Mouse (Mus musculus): ENCODE measurements around the gene 1600012H06Rik. TPM values are rescaled to one million over a fixed set of nuclear protein-coding genes. Genes with fewer than 3 reads are reported as not detected.
A peak's percentile ranks its signal among the peaks of the same experiment; 100 is the strongest.
"Not testable (repeated sequence)": the region's sequence is repeated elsewhere in the genome, so short reads cannot be mapped to it uniquely, and the experiment has no call there.

The 1600012H06Rik gene
- polyA plus RNA-seq, 1 experiment from 2014 or later: 48.2 TPM

DNA sequence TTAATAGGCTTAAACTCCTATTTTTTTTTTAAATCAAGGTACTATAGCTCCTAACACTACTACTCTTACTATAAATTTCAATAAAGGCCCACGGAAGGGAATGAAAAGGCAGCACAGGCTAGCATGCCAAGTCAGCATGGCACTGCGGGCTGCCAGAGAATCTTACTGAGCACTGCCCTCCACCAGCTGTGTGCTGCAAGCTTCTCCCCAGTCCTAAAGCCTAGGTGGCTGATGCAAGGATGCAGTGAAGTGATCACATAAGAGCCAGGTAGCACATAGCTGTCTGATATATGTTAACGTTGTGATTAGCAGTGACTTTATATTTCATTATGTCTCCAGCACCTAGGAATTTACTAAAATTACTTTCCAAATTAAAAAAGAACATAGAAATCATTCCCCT, 17.0 kb downstream of the 1600012H06Rik start:
- 22% methylated on average over 3 of the region's 3 CpGs for WGBS
- Histone ChIP-seq H3K4me2 (ENCODE audit: low read depth, low read length) (peak overlapping the region; percentile 62), H3K4me1 (ENCODE audit: control insufficient read depth, insufficient read depth, low read length) (peaks cover 3% of the 10 kb centered on the region), H3K27me3 (ENCODE audit: control insufficient read depth, insufficient read depth, low read length) (no peaks in the 10 kb centered on the region), H3K9ac (ENCODE audit: low read length) (peak overlapping the region; percentile 65), H3K4me3 (replicated peaks; ENCODE audit: low read length) (peak overlapping the region; percentile 39), H3K9me3 (replicated peaks; ENCODE audit: control insufficient read depth, low read length) (no peaks in the 10 kb centered on the region), H3K36me3 (ENCODE audit: control insufficient read depth, insufficient read depth, low read length) (no peaks in the 10 kb centered on the region), H3K27ac (ENCODE audit: low read length) (no peak overlapping the region)
- ATAC-seq (ENCODE audit: insufficient read depth, low FRiP score): no peak

- H3K4me2 ChIP-seq (ENCODE audit: low read depth, low read length): peak overlapping the region; percentile 80
- ATAC-seq (ENCODE audit: insufficient read depth, low FRiP score): peak; percentile 3; the same call in 1 of the 2 replicates
- WGBS: 0% methylated on average over 18 of the region's 23 CpGs
- H3K27ac ChIP-seq (ENCODE audit: low read length): no peak overlapping the region
- no peaks in the 10 kb centered on the region for H3K36me3 ChIP-seq (ENCODE audit: control insufficient read depth, insufficient read depth, low read length)
- peak overlapping the region; percentile 78 for H3K4me3 ChIP-seq (replicated peaks; ENCODE audit: low read length)
- no peaks in the 10 kb centered on the region for H3K27me3 ChIP-seq (ENCODE audit: control insufficient read depth, insufficient read depth, low read length)
- H3K4me1 ChIP-seq (ENCODE audit: control insufficient read depth, insufficient read depth, low read length): peaks cover 3% of the 10 kb centered on the region
- H3K9ac ChIP-seq (ENCODE audit: low read length): peak overlapping the region; percentile 84
- no peaks in the 10 kb centered on the region for H3K9me3 ChIP-seq (replicated peaks; ENCODE audit: control insufficient read depth, low read length)
Observed at GRCm38 (mm10) chr17:14960520-14960919, 17.5 kb downstream of the 1600012H06Rik start.

- H3K4me1 ChIP-seq (ENCODE audit: control insufficient read depth, insufficient read depth, low read length); H3K36me3 ChIP-seq (ENCODE audit: control insufficient read depth, insufficient read depth, low read length); H3K27me3 ChIP-seq (ENCODE audit: control insufficient read depth, insufficient read depth, low read length); H3K9me3 ChIP-seq (replicated peaks; ENCODE audit: control insufficient read depth, low read length): not testable (repeated sequence)
- Histone ChIP-seq H3K4me2 (ENCODE audit: low read depth, low read length) (peak within 1 kb of the TSS; percentile 80), H3K9ac (ENCODE audit: low read length) (peak within 1 kb of the TSS; percentile 84), H3K4me3 (replicated peaks; ENCODE audit: low read length) (peak within 1 kb of the TSS; percentile 78), H3K27ac (ENCODE audit: low read length) (peak within 1 kb of the TSS; percentile 62; the same call in 1 of the 2 replicates)
- under 1% methylated on average over 45 of the region's 100 CpGs for WGBS
- ATAC-seq (ENCODE audit: insufficient read depth, low FRiP score): peak; percentile 83
Observed at GRCm38 (mm10) chr17:14960951-14961556, 18.1 kb downstream of the 1600012H06Rik start, which contains the start of gene Phf10. Gene Phf10 (minus strand): TSS chr17:14961273.

DNA sequence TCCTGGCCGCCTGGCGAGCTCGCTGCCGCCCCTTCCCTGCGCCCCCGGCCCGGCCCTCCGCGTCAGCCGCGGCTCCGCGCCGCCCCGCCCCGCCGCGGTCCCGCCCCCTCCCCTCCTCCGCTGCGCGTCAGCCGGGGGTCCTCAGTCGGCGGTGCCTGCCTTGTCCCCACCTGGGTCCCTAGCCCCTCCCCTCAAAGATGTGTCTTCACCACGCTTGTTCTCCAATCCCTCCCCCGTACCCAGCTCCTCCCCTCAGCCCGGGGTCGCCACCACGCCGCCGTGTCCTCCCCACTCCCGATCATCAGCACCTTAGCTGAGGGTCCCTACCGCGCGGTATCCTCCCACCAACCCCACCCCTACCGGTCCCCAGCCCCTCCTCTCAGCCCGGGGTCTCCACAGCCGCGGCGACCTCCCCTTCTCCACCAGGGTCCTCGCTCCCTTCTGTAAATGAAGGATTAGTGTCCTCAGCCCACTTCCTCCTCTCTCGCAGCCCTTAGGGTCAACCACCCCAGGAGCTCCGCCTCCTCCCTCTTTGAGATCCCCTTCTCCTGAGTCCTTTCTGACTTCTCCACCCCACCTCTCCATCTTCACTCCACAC, 18.7 kb downstream of the 1600012H06Rik start:
- not testable (repeated sequence) for H3K9me3 ChIP-seq (replicated peaks; ENCODE audit: control insufficient read depth, low read length); H3K4me2 ChIP-seq (ENCODE audit: low read depth, low read length); H3K36me3 ChIP-seq (ENCODE audit: control insufficient read depth, insufficient read depth, low read length); H3K4me1 ChIP-seq (ENCODE audit: control insufficient read depth, insufficient read depth, low read length); H3K9ac ChIP-seq (ENCODE audit: low read length); H3K27ac ChIP-seq (ENCODE audit: low read length); H3K27me3 ChIP-seq (ENCODE audit: control insufficient read depth, insufficient read depth, low read length); H3K4me3 ChIP-seq (replicated peaks; ENCODE audit: low read length)
- WGBS: no CpG with 5 or more reads among the region's 44 CpGs
- peak; percentile 91 for ATAC-seq (ENCODE audit: insufficient read depth, low FRiP score)

DNA sequence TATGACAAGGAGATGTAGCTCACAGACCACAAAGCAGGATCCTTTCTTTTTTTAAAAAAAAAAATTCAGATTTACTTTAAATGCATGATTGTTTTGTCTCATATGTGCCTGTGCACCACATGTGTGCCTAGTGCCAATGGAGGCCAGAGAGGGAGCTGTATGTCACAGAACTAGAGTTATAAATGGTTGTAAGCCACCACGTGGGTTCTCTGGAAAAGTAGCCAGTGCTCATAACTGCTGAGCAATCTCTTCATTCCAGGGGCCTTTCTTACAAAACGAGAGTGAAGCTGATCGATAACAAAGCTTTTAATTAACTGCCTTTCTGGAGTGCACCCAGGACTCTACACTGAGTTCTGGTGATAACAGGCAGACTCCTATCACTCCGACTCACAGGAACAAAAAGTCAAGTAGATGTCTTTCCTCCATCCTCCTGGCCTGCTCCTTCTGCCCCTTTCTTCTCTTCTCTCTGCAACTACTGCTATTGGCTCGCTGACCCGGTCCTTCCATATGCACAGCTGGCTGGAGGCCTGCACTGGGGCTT, 25.5 kb downstream of the 1600012H06Rik start:
- WGBS: no CpG with 5 or more reads among the region's 6 CpGs
- ATAC-seq (ENCODE audit: insufficient read depth, low FRiP score); H3K27ac ChIP-seq (ENCODE audit: low read length); H3K9me3 ChIP-seq (replicated peaks; ENCODE audit: control insufficient read depth, low read length); H3K9ac ChIP-seq (ENCODE audit: low read length); H3K4me2 ChIP-seq (ENCODE audit: low read depth, low read length); H3K4me3 ChIP-seq (replicated peaks; ENCODE audit: low read length); H3K4me1 ChIP-seq (ENCODE audit: control insufficient read depth, insufficient read depth, low read length); H3K27me3 ChIP-seq (ENCODE audit: control insufficient read depth, insufficient read depth, low read length); H3K36me3 ChIP-seq (ENCODE audit: control insufficient read depth, insufficient read depth, low read length): not testable (repeated sequence)

GRCm38 (mm10) chr17:14977718-14978361, 34.9 kb downstream of the 1600012H06Rik start:
- H3K4me1 ChIP-seq (ENCODE audit: control insufficient read depth, insufficient read depth, low read length); H3K27me3 ChIP-seq (ENCODE audit: control insufficient read depth, insufficient read depth, low read length); H3K9ac ChIP-seq (ENCODE audit: low read length); H3K9me3 ChIP-seq (replicated peaks; ENCODE audit: control insufficient read depth, low read length); H3K27ac ChIP-seq (ENCODE audit: low read length); H3K4me3 ChIP-seq (replicated peaks; ENCODE audit: low read length); H3K36me3 ChIP-seq (ENCODE audit: control insufficient read depth, insufficient read depth, low read length); ATAC-seq (ENCODE audit: insufficient read depth, low FRiP score): not testable (repeated sequence)
- peak overlapping the region; percentile 31; the same call in 1 of the 2 replicates for H3K4me2 ChIP-seq (ENCODE audit: low read depth, low read length)
- whole genome bisulfite sequencing: under 1% methylated on average over 4 of the region's 7 CpGs

DNA sequence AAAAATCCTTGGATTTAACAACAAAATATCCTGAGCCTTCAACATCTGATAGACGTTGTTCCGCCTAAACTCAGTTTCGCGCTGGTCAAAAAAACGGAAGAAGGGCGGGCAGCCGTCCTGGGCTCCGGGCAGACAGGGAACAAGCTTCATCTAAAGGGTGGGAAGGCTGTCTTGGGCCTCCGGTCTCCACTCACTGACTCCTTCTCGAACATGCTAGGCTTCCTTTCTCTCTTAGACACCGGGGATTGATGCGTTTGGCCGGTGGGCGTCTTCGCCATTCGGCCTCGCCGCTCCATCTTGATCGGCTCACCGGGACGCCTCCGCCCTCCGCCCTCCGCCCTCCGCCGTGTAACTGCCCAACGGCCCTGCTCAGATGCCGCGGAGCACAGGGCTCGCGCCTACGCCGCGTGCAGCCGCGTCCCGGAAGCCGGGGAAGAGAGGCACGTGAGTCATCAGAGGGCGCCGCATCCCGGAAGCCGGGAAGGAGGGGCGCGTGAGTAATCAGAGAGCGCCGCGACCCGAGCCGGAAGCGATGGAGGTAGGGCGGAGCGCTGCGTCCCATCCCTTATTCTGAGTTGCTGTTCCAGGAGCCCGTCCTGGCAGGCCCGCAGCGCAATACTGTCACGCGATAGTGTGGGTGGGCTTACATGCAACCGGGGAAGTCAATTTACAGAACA, 35.5 kb downstream of the 1600012H06Rik start, which contains the start of the genes 9030025P20Rik and Gm3417:
Gene 9030025P20Rik (plus strand): TSS at position 107 of the 677 bp plus-strand sequence.
Gene Gm3417 (minus strand): TSS at position 429 of the 677 bp plus-strand sequence.
- H3K9ac ChIP-seq (ENCODE audit: low read length); H3K4me3 ChIP-seq (replicated peaks; ENCODE audit: low read length); H3K4me1 ChIP-seq (ENCODE audit: control insufficient read depth, insufficient read depth, low read length); H3K36me3 ChIP-seq (ENCODE audit: control insufficient read depth, insufficient read depth, low read length); H3K27me3 ChIP-seq (ENCODE audit: control insufficient read depth, insufficient read depth, low read length); H3K9me3 ChIP-seq (replicated peaks; ENCODE audit: control insufficient read depth, low read length); H3K27ac ChIP-seq (ENCODE audit: low read length): not testable (repeated sequence)
- no CpG with 5 or more reads among the region's 60 CpGs for WGBS
- peak; percentile 99 for ATAC-seq (ENCODE audit: insufficient read depth, low FRiP score)
- peak within 1 kb of the TSS; percentile 31; the same call in 1 of the 2 replicates for H3K4me2 ChIP-seq (ENCODE audit: low read depth, low read length)

DNA sequence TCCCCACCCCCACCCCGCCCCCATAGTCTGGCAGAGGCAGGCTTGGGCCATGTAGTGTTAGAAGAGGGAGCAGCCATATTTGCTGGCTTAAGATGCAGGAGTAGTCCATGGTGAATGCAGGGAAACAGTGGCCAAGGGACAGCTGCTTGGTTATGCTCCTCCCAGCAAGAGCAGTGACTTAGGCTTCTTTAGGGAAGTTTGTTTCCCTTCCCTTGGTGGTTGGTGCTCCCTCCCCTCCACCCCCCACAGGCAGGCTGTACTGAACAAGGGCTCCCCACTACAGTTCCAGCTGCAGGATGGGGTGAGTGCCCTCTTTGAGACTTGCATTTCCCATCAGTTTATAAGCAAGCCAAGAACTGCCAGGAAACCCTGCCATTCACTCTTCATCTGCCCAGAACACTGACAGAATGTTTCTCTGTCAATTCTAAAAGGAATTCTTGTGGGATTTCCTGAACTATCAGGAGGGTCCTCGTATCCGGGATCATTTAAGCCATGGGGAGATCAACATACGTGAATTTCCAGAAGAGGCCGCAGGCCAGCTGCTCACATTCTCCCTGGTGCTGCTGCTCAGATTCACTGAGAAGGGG, 47.2 kb downstream of the 1600012H06Rik start:
- 79% methylated on average over 4 of the region's 5 CpGs for WGBS
- ATAC-seq (ENCODE audit: insufficient read depth, low FRiP score): not testable (repeated sequence)

More for the DNA sequence above, 47.2 kb downstream of the 1600012H06Rik start:
- not testable (repeated sequence) for H3K27me3 ChIP-seq (ENCODE audit: control insufficient read depth, insufficient read depth, low read length); H3K27ac ChIP-seq (ENCODE audit: low read length); H3K9me3 ChIP-seq (replicated peaks; ENCODE audit: control insufficient read depth, low read length); H3K4me3 ChIP-seq (replicated peaks; ENCODE audit: low read length); H3K4me2 ChIP-seq (ENCODE audit: low read depth, low read length); H3K4me1 ChIP-seq (ENCODE audit: control insufficient read depth, insufficient read depth, low read length); H3K9ac ChIP-seq (ENCODE audit: low read length); H3K36me3 ChIP-seq (ENCODE audit: control insufficient read depth, insufficient read depth, low read length)
